Mouse (Mus musculus): ENCODE results near the gene Nedd9.

Nedd9 gene

DNA sequence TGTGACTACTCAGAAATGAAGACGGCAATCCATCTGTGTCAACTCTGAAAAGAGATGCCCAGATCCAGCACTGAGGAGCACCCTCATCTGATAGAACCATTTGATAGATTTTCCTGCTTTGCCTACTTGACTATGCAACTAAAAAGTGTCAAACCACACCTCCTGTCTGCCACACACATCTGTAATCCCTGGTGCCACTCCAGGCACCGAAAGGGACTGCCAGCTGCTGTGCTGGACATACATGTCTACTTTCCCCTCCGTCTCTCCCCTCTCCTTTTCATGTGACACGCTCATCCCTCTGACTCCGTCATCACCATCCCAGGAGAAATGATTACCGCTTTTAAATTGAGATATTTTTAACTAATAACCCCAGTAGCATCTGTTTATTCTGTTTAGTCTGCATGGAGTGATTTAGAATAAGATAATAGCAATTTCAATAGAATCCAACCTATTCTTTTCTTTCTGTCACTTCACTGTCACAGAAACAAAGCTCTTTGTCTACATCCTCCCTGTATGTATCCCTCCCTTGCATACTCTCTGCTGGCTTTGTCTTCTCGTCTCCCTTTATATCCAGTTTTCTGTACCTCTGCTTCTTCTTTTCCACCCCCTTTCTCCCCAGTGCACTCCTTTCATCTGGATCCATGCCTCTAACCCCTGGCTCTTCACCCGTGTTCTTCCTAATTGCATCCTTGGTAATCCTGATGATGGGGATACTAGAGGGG lies 5.0 kb upstream of the Nedd9 start:
- no peak for DNase-seq (ENCODE audit: low read depth, low spot score)

DNA sequence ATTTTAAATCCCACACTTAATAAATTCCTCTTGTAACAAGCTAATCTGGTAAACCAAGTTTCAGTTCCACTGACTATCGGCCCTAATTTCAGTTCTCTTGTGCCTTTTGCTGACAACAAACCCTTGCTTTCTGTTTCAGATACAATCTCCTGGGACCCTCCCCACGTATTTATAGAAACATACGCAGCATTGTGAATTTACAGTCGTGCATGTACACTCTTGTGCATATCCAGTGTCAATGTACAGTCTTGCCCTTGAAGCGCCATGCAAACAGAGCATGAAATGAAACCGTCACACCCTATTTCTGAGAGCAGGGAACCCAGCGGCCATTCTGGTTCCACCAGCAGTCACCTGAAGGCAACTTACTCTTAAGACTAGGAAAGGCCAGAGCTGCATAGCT lies 4.4 kb upstream of the Nedd9 start:
- DNase-seq (ENCODE audit: low read depth, low spot score), result no peak

DNA sequence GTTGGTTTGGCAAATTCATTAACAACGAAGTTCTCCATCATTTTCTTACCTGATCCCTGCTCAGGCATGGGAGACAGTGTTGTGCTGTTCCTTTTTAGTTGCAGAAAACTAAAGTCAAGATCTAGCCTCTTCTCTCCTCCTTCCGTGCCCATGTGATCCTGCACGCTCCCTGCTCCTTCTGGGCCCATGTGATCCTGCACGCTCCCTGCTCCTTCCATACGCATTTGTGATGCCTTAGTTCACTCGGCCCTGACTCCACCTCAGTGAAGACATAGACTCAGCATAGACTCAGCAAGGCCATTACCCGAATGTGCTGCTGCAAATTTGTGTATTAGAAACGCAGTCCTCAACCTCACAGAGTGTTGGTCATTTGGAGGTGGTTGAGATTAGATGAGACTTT lies 3.1 kb upstream of the Nedd9 start:
- DNase-seq (ENCODE audit: low read depth, low spot score), result no peak

DNA sequence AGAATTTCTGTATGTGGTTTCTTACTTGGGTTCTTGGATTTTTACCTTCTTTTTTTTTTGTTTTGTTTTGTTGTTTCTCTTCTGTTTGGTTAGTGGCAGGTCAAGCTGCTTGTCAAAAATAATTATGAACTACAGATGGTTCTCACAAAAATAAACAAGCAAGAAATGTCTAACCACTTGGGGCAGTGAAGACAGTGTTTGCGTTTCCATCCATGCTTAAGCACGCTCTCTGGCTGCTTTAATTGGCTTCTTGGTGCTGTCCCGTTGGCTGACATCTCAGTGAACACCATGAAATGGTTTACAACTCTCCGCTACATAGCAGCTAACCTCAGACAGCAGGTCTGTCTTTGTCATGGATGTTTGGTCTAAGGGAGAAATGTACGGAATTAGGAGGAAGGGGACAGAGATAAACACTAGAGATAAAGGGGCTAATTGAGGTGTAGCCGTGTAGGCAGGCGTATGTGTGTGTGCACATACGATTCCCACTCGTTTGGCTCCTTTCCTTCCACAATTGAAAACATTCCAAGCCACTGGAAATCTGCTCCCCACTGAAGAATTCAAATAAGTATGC lies 2.6 kb upstream of the Nedd9 start:
- no peak for DNase-seq (ENCODE audit: low read depth, low spot score)

DNA sequence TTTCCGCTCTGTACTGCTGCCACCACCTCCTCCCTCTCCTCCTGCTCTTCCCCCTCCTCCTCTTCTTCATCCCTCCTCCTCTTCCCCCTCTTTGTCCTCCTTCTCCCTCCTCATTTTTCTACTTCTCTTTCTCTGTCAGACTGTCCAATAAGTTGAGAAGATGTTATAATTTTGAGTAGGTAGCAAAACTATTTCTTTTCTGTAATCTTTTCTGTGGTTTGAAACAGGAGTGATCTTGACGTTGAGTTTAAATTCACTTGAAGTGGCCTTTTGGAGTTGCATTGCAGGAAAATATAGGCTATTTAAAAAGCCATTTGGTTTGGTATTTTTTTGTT lies 214 bp upstream of the Nedd9 start:
- DNase-seq (ENCODE audit: low read depth, low spot score), result no peak

DNA sequence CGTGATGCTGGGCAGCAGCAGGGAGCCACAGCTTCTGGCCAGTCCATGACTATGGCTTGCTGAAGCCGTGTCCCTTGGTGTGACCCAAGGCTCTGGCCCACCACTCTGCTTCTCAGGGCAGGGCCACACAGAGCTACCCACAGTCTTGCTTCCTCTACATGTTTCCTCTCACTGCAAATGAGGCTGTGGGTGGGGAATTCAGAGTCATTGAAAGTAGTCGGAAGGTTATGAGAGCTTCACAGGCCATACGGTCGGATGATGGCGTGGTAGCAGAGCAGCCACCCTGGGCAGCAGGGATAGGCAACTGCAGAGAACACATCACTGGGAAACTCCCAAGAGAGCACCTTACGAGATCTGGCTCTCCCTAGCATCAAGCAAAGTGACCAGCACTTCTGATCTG lies 3.2 kb downstream of the Nedd9 start:
- peak; percentile 60 for DNase-seq (ENCODE audit: low read depth, low spot score)

DNA sequence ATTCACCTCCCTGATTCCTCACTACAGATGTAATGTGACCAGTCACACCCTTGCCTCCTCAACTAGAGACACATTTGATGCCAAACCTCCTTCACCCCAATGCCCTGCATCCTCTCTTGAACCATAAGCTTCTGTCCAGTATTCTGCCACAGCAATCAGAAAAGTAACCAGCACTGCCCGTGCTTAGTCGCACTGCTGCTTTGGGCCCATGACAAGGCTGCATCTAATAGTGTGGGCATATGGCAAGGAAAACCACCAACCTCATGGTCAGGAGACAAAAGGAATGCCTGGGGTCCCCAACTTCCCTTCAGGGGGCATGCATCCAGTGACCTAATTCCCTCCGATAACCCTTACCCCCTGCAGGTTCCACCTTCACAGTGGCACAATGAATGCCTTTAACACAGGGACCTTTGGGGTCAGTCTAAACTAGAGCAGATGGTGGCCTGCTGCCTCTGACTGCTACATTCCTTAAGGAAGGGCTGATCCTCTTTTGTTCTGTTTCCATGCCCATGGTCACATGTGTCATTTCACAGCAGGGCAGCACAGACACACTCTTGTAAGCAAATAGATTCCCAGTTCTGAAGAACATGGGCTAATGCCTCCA lies 4.7 kb downstream of the Nedd9 start:
- DNase-seq (ENCODE audit: low read depth, low spot score), result no peak

DNA sequence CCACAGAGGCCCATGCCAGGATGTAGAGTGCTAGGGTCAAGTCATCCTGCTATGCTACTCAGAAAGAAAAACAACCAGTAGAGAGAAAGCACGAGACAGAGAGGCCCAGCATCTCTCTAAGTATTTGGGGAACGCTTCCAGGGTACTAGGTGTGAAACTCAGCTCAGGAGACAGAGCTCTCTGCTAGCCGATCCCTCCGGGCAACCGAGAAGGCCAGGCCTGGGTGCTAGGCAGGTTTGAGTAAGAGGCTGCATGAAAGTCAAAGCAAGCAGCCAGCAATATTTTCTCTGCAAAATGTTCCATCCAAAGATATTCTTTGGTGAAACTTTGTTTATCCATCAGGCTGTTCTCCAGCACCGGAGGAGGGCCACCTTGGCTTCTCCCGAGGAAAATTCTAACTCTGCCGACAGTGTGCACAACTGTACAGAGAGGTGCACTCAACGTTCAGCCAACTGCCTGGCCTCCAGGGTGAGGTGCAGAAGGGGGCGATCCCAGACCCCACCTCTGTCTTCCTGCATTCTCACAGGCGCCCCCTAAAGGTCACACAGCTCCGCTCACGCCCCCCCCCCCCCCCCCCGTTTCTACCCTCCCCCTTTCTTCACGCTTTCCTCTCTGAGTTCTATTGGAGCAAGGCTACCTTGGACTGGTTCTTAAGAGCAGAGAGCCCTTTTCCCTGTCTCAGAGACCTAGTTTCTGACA lies 7.3 kb downstream of the Nedd9 start:
- peak; percentile 32 for DNase-seq (ENCODE audit: low read depth, low spot score)

DNA sequence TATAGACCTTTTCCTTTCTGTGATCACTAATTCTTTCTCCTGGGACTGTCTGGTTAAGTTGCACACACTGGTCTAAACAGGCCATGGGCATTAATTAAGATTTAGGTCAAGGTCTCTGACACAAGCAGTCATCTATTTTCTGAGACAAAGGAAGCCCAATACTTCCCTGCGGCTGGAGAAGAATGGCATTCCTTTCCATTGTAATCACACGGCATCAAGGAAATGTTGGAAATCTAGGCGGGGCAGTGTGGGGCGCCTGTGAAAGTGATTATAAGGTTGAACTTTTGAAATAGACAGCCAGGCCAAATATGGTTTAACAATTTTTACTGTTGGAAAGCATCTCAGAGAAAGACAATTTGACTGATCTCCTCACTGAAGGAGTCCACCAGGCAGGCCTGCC lies 10.9 kb downstream of the Nedd9 start:
- no peak for DNase-seq (ENCODE audit: low read depth, low spot score)

DNA sequence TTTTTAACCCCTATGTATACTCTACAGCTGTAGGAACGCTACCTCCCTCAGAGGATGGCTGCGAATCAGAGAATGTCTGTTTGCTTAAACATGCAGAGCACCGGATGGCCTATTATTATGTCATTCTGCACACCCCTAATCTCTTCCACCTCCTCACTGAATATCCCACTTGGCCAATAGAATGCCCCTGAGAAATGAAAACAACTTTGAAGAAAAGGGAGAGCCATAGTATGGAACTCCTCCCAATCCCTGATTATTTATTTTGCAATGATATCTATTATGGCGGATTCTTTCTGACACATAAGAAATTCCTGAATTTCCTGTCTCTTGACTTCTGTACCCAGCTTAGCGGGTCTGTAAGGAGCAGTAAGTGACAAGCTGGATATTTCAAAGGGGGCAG lies 12.8 kb downstream of the Nedd9 start:
- DNase-seq (ENCODE audit: low read depth, low spot score), result no peak

DNA sequence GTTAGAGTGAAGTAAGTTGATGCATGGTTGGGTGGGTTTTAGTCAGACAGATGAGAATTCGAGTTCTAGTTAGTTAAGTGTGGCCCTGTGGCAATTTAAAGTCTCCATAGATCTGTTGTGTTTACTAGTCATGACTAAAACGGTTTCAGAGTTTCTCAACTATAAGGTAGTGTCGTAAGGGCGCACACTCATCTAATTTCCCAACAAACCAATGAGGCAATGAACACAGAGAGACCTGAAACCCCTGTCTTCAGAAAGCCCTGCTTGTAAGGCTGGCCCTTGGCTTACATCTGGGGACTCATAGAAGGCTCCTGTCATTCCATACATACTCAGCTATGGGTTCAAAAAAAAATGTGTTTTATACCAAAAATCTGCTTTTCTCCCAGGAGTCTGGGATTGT lies 13.7 kb downstream of the Nedd9 start:
- no peak for DNase-seq (ENCODE audit: low read depth, low spot score)

DNA sequence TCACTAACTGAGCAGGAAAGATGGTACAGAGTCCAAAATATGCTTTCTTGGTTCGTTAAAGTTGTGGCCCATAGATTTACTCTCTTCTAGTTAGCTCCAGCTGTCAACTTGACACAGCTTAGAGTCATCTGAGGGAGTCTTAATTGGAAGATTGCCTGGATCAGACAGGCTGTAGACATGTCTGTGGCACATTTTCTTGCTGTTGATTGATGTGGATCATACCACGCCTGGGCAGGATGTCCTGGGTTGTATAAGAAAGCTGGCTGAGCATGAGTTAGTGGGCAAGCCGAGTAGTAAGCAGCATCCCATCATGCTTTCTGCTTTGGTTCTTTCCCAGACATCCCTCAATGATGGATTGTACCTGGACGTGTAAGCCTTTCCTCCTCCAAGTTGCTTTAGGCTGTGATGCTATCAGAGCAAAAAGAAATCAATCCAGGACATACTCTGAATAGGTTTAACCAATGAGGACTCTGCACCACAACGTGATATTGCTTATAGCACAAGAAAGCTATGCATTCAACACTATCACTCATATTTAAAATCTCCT lies 14.2 kb downstream of the Nedd9 start:
- no peak for DNase-seq (ENCODE audit: low read depth, low spot score)

DNA sequence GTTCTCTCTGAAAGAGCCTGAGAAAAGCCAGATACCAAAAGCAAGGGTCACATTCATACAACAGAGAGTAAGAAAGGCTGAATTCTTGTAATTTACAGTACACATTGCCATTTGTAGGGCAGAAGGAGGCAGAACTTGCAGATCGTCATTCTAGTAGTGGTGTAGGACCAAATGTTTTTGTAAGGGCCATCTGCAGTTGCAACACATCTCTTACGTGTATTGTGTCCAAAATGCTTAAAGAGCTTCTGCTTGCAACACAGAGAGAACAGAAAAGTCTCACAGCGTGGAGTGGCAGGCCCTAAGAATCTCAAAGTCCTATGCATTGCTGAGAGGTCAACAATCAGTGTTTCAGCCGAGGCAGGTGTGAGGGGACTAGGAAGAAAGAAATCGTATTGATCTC lies 18.9 kb downstream of the Nedd9 start:
- DNase-seq (ENCODE audit: low read depth, low spot score), result no peak

DNA sequence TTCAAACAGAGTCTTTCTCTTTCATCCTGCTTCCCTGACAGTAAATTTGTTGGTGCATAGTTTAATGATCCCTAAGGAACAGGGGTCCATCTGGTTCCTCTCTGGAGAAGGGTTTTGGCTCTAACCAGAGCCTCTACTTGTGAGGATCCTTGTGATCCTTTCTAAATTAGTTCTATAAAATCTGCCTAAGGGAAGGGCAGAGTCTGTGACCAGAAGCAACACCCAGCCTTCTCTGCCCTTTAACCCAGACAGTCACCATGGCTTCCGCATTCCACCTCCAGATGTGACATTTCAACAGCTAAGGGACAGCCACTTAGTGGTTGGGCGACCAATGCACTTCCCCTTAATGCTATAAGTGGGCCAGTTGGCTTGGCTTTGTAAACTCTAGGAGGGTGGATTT lies 20.1 kb downstream of the Nedd9 start:
- DNase-seq (ENCODE audit: low read depth, low spot score), result no peak

DNA sequence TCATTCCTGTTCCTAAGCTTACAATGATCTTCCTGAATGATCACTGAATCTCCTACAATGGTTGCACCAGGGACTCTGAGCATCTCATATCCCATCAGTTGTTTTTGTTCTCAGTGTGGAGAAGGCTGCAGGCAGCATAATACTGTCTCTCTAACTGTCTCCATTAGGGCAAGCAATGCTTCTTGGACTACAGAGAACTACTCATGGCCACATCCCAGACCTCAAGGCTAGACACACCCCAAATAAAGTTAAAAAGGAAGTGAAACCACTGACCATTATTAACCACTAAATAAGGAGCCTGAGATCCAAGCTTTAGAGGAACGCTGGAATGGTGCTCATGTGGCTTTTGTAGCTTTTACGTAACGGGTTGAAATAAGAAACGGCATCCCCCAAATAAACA lies 20.5 kb downstream of the Nedd9 start:
- no peak for DNase-seq (ENCODE audit: low read depth, low spot score)

DNA sequence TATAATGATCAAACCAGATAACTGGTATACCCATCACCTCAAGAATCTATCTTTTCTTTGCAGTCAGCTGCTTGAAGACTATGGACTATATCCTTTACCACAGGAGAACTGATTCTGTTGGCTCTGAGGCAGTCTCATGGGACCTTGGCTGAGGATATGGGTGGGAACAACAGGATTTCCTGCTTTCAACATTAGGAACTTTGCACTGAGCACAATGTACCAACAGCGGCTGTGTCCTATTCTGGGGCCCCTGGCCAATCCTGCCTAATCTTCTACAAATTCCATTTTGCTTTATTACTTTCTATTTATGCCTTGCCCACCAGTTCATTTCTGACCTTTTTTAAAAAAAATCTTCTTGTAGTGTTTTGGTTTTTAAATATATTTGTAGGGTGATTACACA lies 21.0 kb downstream of the Nedd9 start:
- no peak for DNase-seq (ENCODE audit: low read depth, low spot score)

DNA sequence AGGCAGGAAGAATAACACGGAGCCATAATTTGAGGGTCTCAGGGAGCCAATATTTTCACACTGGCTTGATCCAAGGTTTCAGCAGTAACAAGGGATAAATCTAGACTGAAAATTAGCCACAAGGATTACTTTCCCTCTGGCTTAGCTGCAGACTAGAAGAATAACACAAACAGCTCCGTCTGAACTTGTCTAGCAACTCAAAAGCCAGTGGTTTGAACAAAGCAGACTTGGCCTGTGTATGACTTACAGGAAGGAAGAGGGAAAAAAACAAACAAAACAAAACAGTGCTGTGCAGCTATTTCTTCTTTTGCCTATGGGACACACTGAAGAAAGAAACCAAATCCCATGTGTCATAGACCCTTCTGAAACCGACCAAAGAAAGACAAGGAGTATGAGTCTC lies 25.7 kb downstream of the Nedd9 start:
- DNase-seq (ENCODE audit: low read depth, low spot score), result no peak

DNA sequence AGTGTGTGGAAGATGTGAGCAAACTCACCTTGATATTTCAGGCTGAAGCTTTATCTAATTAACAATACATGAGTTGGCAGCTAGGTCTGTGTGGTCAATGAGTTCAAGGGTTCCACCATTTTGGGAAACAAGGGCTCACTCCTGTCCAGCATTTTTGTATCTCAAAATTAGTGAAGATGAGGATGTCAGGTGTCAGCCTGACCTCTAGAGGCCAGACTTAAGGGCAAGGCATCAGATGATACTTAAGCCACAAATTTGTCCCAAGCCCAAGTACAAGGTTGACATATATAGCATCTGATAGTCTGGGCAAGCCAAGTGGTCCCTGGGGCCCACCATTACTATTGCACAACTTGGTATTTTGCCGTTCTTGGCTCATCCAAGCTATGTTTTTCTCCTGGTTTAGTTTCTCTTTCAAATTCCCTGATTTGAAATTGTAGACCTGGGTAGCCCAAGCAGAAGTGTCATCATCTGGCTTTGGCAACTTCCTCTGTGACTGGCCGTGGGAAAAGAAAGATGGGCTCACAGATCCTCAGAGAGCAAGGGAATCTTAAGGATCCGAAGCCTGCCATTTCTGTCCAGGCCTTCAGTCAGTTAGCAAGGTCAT lies 27.4 kb downstream of the Nedd9 start:
- no peak for DNase-seq (ENCODE audit: low read depth, low spot score)

DNA sequence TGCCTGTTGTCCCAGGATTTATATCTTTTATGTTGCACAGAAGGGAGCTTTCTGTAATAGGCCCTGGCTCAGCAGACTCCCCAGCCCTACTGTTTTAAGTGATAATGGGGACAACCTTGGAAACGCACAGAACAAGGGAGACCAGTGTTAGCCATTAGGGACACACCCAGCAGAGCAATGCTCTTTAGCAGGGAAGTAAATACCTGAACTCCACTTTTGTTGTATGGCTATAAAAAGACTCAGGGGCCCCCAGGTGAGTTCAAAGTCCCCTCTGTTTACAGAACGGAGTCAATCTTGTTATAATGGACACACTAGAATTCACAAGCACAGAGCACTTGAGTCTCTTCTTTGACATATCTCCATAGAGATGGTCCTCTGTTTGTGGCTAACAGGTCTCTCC lies 28.5 kb downstream of the Nedd9 start:
- no peak for DNase-seq (ENCODE audit: low read depth, low spot score)

DNA sequence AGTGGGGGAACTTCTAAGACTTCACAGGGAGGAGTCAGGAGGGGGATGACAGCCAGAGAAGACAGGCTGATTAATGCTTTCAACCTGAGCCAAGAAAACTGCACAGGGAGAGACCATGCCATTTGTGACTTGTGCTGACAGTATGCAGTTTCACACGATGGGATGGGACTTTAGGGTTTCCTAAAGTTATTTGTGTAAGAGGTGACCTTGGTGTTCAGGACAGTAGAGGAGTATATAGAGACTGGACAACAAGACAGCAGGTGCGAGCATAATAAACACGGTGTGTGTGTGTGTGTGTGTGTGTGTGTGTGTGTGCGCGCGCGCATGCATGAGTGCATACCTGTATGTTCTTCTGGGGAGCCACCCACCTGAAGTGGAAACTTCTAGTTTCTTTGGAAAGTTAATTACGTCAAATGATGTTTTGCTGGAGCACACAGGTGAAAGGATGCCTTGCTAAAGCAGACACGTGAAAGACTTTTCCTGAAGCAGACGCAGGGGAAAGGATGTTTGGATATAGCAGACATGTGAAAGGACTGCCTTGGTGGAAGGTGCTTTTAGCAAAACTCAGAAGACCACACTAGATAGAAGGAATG lies 29.3 kb downstream of the Nedd9 start:
- no peak for DNase-seq (ENCODE audit: low read depth, low spot score)

DNA sequence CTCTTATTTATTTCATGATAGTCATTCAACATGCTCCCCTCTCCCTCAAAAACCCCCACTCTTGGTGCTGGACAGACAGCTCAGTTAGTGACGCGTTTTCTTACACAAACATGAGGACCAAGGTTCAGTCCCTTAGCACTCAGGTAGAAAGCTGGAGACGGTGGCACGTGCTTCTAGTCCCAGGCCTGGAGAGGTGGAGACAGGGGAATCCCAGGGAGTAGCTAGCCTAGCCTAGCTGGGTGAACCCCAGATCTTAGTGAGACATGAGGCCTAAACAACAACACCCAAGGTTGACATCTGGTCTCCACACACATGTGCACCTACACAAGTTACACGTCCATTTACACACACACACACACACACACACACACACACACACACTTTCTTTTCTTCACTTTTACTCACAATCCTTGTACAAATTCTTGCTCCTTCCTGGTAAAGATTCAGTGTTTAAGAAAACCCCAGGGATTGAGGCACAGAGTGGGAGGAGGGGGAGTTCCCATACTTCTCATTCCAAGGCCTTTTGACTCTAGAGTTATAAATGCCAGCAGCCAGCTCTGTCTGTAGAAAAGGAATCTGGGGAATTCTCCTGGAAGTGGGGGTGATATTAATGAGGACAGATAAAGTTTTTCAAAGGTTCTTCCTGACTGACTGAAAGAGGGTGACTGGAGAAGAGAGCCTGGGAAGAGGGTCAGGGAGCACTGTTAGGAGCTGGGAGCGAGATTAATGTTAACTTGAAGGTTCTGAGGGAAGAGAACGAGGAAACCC lies 29.9 kb downstream of the Nedd9 start:
- DNase-seq (ENCODE audit: low read depth, low spot score), result no peak
